Mouse (Mus musculus) embryonic facial prominence, embryonic 11.5 days (tissue): ENCODE data around the gene Hnrnpdl. TPM values are rescaled to one million over a fixed set of nuclear protein-coding genes. Genes with fewer than 3 reads are reported as not detected.

ENCODE experiments used
- ATAC-seq: fragments of 200-750 bp; cut with Nextera tagmentation; replicated peaks from 2 replicates; pipeline ENCODE4 v1.8.0; 2017; ENCODE audit warnings: low read depth; ENCODE audit not compliant: insufficient number of reproducible peaks, low FRiP score, low TSS enrichment
- DNase-seq: peaks from one replicate; pipeline ENCODE4 v3.0.0-alpha.2; 2015; ENCODE audit warnings: low spot score
- H3K27ac ChIP-seq: fragments of 300-500 bp; sonication (generic); replicated peaks from 2 replicates; pipeline ENCODE4 v1.5.1; 2014; ENCODE audit warnings: mild to moderate bottlenecking, low read depth, low read length, control low read depth
- H3K27me3 ChIP-seq: fragments of 300-500 bp; sonication (generic); 2 replicates; pipeline ENCODE4 v1.6.1; 2014; ENCODE audit warnings: mild to moderate bottlenecking, low read length, moderate library complexity, mixed read lengths; ENCODE audit not compliant: control insufficient read depth, insufficient read depth
- H3K36me3 ChIP-seq: fragments of 300-500 bp; sonication (generic); replicated peaks from 2 replicates; pipeline ENCODE4 v1.6.1; 2014; ENCODE audit warnings: low read depth, mild to moderate bottlenecking, low read length, moderate library complexity, mixed read lengths; ENCODE audit not compliant: control insufficient read depth, insufficient read depth
- H3K4me1 ChIP-seq: fragments of 300-500 bp; sonication (generic); 2 replicates; pipeline ENCODE4 v1.6.1; 2014; ENCODE audit warnings: low read length, mixed read lengths; ENCODE audit not compliant: control insufficient read depth, insufficient read depth
- H3K4me2 ChIP-seq: fragments of 300-500 bp; sonication (generic); 2 replicates; pipeline ENCODE4 v1.6.1; 2014; ENCODE audit warnings: low read depth, mild to moderate bottlenecking, control low read depth, low read length, moderate library complexity
- H3K4me3 ChIP-seq: fragments of 300-500 bp; sonication (generic); 2 replicates; pipeline ENCODE4 v1.5.1; 2014; ENCODE audit warnings: low read depth, low read length, control low read depth
- H3K9ac ChIP-seq: fragments of 300-500 bp; sonication (generic); replicated peaks from 2 replicates; pipeline ENCODE4 v1.6.1; 2014; ENCODE audit warnings: mild to moderate bottlenecking, control low read depth, low read length
- H3K9me3 ChIP-seq: fragments of 300-500 bp; sonication (generic); replicated peaks from 2 replicates; pipeline ENCODE4 v1.6.1; 2016; ENCODE audit warnings: mild to moderate bottlenecking, low read length, inconsistent platforms, mixed read lengths; ENCODE audit not compliant: control insufficient read depth
- WGBS: fragments of 180-500 bp; shearing (Covaris S2); extraction: QIAGEN DNeasy Blood & Tissue Kit; methylation state at CpG from one replicate; pipeline ENCODE4 v1.1.7; 2014; 5-methylcytosine and 5-hydroxymethylcytosine counted together
- polyA plus RNA-seq: library from polyadenylated mRNA; unstranded; fragments of >200 nt; fragmentation: Nextera tagmentation; extraction: Ambion mirVana; gene quantifications from 2 replicates; pipeline ENCODE4 v1.2.1, GENCODE M21; 2014

Hnrnpdl gene
- polyA plus RNA-seq, 1 experiment from 2014 or later: 281 TPM

DNA sequence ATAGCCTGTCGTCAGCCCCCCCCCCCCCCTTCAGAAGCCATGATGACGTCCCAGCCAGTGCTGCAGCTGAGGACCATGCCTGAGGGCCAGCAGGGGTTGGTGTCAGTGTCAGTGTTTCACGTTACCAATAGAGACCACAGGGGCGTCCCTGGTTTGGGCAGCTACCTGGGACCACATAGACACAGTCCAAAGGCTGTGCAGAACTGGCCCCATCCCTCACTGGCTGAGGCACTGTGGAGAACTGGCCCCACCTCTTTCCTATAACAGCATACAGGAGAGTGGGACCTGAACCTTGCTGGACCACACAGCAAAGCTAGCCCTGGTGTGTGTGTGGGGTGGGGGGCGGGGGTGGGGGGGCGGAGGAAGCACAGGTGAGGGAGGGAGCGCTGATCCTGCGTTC, 39.0 kb downstream of the Hnrnpdl start:
- WGBS: 32% methylated on average over 8 of the region's 8 CpGs
- Histone ChIP-seq H3K36me3 (no peaks in the 10 kb centered on the region), H3K4me3 (no peak overlapping the region), H3K27ac (no peak overlapping the region), H3K4me1 (no peaks in the 10 kb centered on the region), H3K27me3 (no peaks in the 10 kb centered on the region), H3K9ac (no peak overlapping the region), H3K9me3 (no peaks in the 10 kb centered on the region), H3K4me2 (no peak overlapping the region)
- ATAC-seq (no peak), DNase-seq (no peak)

DNA sequence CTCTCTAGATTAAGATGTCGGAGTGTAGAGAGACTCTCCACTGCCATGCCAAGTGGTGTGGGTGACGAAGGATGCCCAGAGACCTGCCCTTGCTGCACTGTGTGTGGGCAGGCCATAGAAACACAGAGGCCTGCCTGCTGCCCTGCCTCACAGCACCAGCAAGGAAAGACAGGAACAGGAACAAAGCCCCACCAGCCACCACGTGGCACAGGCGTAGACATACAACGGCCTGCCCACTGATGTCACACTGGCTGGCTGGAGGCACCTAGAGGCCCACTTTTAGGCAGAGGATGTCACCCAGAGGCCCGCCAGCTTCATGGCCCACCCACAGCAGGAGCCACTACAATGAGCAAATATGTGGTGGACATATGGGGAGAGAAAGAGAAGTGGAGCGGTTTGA, 39.4 kb downstream of the Hnrnpdl start:
- Histone ChIP-seq H3K4me1 (no peaks in the 10 kb centered on the region), H3K27me3 (no peaks in the 10 kb centered on the region)
- 79% methylated on average over 7 of the region's 7 CpGs for WGBS

DNA sequence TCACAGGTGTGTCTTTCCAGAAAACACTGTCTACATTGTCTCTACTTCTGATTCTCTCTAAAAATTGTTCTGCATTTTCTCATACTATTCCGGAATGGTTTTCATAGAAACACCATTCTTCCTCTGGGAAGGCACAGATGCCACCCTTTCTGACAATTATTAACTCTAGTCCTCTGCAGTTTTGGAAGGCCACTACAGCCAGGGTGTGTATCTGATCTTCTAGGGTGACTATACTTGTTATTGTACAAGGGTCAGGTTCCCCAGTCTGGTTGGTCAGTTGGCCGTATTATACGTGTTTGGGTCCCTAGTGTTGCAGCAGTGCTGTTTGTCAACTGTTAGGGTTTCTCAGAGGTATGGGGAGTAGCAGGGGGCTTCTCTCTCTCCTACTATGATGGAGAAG, 44.8 kb downstream of the Hnrnpdl start:
- ATAC-seq: no peak
- H3K27ac ChIP-seq: no peak overlapping the region
- H3K4me2 ChIP-seq: no peak overlapping the region
- no peaks in the 10 kb centered on the region for H3K27me3 ChIP-seq
- H3K4me3 ChIP-seq: no peak overlapping the region
- no peak for DNase-seq
- no peaks in the 10 kb centered on the region for H3K4me1 ChIP-seq
- no peaks in the 10 kb centered on the region for H3K36me3 ChIP-seq
- H3K9ac ChIP-seq: no peak overlapping the region
- WGBS: 90% methylated on average over 3 of the region's 3 CpGs
- no peaks in the 10 kb centered on the region for H3K9me3 ChIP-seq

More for the DNA sequence above, 39.4 kb downstream of the Hnrnpdl start:
- no peak overlapping the region for H3K9ac ChIP-seq
- ATAC-seq: no peak
- H3K9me3 ChIP-seq: no peaks in the 10 kb centered on the region
- no peaks in the 10 kb centered on the region for H3K36me3 ChIP-seq
- H3K27ac ChIP-seq: no peak overlapping the region
- no peak overlapping the region for H3K4me2 ChIP-seq
- no peak for DNase-seq
- H3K4me3 ChIP-seq: no peak overlapping the region

DNA sequence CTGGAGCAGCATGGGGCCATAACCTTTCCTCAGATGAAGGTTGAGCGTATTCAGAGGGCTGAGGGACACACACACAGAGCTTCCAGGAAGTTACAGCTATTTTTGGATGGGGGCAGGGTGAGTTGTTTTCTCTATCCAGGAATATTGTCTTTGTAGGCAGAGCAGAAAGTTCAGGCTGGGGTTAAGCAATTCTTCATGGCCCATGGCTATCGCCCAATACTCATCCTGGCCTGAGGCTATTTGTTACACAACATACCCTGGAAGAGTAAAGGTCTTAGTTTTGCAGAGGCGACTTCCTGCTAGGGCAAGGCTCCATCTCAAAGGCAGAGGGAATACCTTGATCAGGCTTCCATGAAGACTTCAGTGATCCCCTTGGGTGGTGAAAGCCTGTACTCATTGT, 45.3 kb downstream of the Hnrnpdl start:
- Histone ChIP-seq H3K9ac (no peak overlapping the region), H3K4me2 (no peak overlapping the region), H3K27ac (no peak overlapping the region), H3K27me3 (no peaks in the 10 kb centered on the region), H3K4me3 (no peak overlapping the region), H3K9me3 (no peaks in the 10 kb centered on the region), H3K36me3 (no peaks in the 10 kb centered on the region), H3K4me1 (no peaks in the 10 kb centered on the region)
- DNase-seq: no peak
- 80% methylated on average over 3 of the region's 3 CpGs for WGBS
- no peak for ATAC-seq

Other genes starting within 250 kb of the Hnrnpdl start
- not detected in 2 replicates for gene Vamp9, start 133.4 kb downstream of the Hnrnpdl start, polyA plus RNA-seq
- gene Hnrnpd, start 60.7 kb downstream of the Hnrnpdl start, polyA plus RNA-seq: 293 and 315 TPM in 2 replicates
- 2.6 and 3.3 TPM in 2 replicates for gene 4930524J08Rik, start 60.6 kb downstream of the Hnrnpdl start, polyA plus RNA-seq
- gene Enoph1, start 321 bp upstream of the Hnrnpdl start, polyA plus RNA-seq: 52.9 and 59.0 TPM in 2 replicates
- 1.3 and 1.6 TPM in 2 replicates for gene Tmem150c, start 120.1 kb upstream of the Hnrnpdl start, polyA plus RNA-seq